Mouse (Mus musculus) spleen, adult 2 months (tissue): ENCODE measurements at regions not wholly inside any gene's neighbourhood (a gene's known extent, or its start where the extent isn't known, plus 50 kb on each side); places are given as distances from the start of the nearest gene placed in this dataset.

Experiments
- CTCF ChIP-seq: fragments of 200-500 bp; IDR thresholded peaks from 2 replicates; pipeline ENCODE4 v1.5.1; 2011; ENCODE audit warnings: mild to moderate bottlenecking, inconsistent platforms; ENCODE audit not compliant: insufficient read depth, insufficient read length, insufficient replicate concordance; ENCODE audit errors: extremely low read depth
- POLR2A ChIP-seq: fragments of 200-500 bp; IDR thresholded peaks from 2 replicates; pipeline ENCODE4 v1.6.1; 2011; ENCODE audit warnings: low read depth, low read length, inconsistent platforms

DNA sequence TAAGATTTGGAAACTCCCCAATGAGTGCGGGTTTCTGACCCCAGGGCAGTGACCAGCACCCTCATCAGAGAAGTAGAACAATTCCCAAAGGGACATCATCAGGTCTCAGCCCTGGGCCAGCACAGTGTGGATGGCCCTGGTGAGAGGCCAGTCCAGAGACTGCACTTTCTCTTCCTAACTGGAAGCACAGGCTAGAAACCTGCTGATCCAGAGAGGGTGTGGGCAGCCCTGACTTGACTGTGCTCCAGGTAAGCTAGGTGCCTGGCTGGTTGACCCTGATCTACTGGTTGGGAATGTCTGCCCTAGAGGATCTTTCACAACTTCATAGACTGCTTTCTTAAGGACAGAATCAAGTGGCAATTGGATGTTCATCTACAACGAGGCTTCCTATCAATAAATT lies 857.4 kb upstream of the Car8 start:
- TF ChIP-seq CTCF (no peak), POLR2A (no peak)
